In genomic region chr4:62641230-62641589, GRCm38 (mm10) we compare ENCODE assay signal across 10 mouse cellular contexts.
DNase-seq lines count a peak whose midpoint lies in the region; ATAC-seq and TF ChIP-seq lines count a peak whose summit lies in the region.
"Had no signal": no experiment of that assay in that cellular context is flagged by ENCODE, and none has a peak within 500 bp of the region (broad histone marks: within the 10 kb centered on the region; RNA-seq: fewer than 3 reads in every experiment).

No protein-coding gene starts in this region.

- peak; percentile 43 for DNase-seq in kidney, adult 2 months
- DNase-seq in kidney, adult 18-20 months, result no peak
- DNase-seq in embryonic facial prominence, embryonic 10.5 days (ENCODE audit: low spot score), result peak; percentile 34
- DNase-seq in ovary, postnatal 36 days (ENCODE audit: low spot score), result no peak
- no peak for DNase-seq in natural killer cell, adult 2 months (ENCODE audit: low spot score in 2 of 2)

- H3K36me3 ChIP-seq in kidney, adult 2 months (ENCODE audit: control insufficient read depth, insufficient read depth, low read length), result no peaks in the 10 kb centered on the region
- H3K36me3 ChIP-seq in embryonic facial prominence, embryonic 10.5 days (replicated peaks), result no peaks in the 10 kb centered on the region
- peaks cover 29% of the 10 kb centered on the region for H3K36me3 ChIP-seq in heart, embryonic 14.5 days (ENCODE audit: control insufficient read depth, insufficient read depth, low read length)
- H3K36me3 ChIP-seq in liver, embryonic 12.5 days, result no peaks in the 10 kb centered on the region

- no peaks in the 10 kb centered on the region for H3K27me3 ChIP-seq in kidney, adult 2 months (replicated peaks; ENCODE audit: control insufficient read depth, insufficient read depth, low read length)
- peaks cover 8% of the 10 kb centered on the region; the same call in 1 of the 2 replicates for H3K27me3 ChIP-seq in embryonic facial prominence, embryonic 10.5 days (replicated peaks; ENCODE audit: low read depth, poor library complexity, severe bottlenecking)
- H3K27me3 ChIP-seq in heart, embryonic 14.5 days (ENCODE audit: control insufficient read depth, insufficient read depth, low read length), result peaks cover 21% of the 10 kb centered on the region; the same call in 1 of the 2 replicates
- no peaks in the 10 kb centered on the region for H3K27me3 ChIP-seq in liver, embryonic 12.5 days (replicated peaks)

- H3K4me2 ChIP-seq in heart, embryonic 14.5 days (ENCODE audit: low read length), result no peak overlapping the region
- peak overlapping the region; percentile 12; the same call in 1 of the 2 replicates for H3K4me2 ChIP-seq in liver, embryonic 12.5 days
- H3K4me2 ChIP-seq: midbrain, embryonic 12.5 days had no signal

- peak overlapping the region; percentile 41; the same call in 1 of the 2 replicates for H3K9ac ChIP-seq in heart, embryonic 14.5 days (ENCODE audit: low read length)
- no peak overlapping the region for H3K9ac ChIP-seq in liver, embryonic 12.5 days
- H3K9ac ChIP-seq: midbrain, embryonic 12.5 days had no signal

- ATAC-seq in heart, embryonic 14.5 days (ENCODE audit: insufficient number of reproducible peaks, insufficient read depth, low FRiP score, low read depth), result peak; percentile 27; the same call in 1 of the 2 replicates
- ATAC-seq in liver, embryonic 12.5 days, result no peak
- ATAC-seq in cerebellum, adult (ENCODE audit: insufficient number of reproducible peaks, low FRiP score, low TSS enrichment), result no peak
- ATAC-seq: activated CD4-positive, CD25-positive, alpha-beta regulatory T cell, adult 4 months had no signal

- 61% methylated on average over 11 of the region's 11 CpGs for WGBS in kidney, adult 2 months
- 36% methylated on average over 11 of the region's 11 CpGs for WGBS in embryonic facial prominence, embryonic 10.5 days
- 26% methylated on average over 11 of the region's 11 CpGs for WGBS in heart, embryonic 14.5 days
- WGBS in liver, embryonic 12.5 days (ENCODE audit: insufficient replicate concordance), result 7% methylated on average over 11 of the region's 11 CpGs

- no peaks in the 10 kb centered on the region for H3K9me3 ChIP-seq in embryonic facial prominence, embryonic 10.5 days
- no peaks in the 10 kb centered on the region for H3K9me3 ChIP-seq in heart, embryonic 14.5 days (ENCODE audit: control insufficient read depth, low read length)
- no peaks in the 10 kb centered on the region for H3K9me3 ChIP-seq in liver, embryonic 12.5 days (replicated peaks)
- H3K9me3 ChIP-seq: midbrain, embryonic 12.5 days had no signal

- H3K27ac ChIP-seq in kidney, adult 2 months (ENCODE audit: insufficient read depth, low read depth, low read length), result peak overlapping the region; percentile 13; the same call in 1 of the 2 replicates
- H3K27ac ChIP-seq in embryonic facial prominence, embryonic 10.5 days (replicated peaks), result peak overlapping the region; percentile 30
- H3K27ac ChIP-seq in heart, embryonic 14.5 days (replicated peaks in 1 of 2; ENCODE audit: control insufficient read depth in 1 of 2, insufficient read depth in 1 of 2, low read depth in 2 of 2, low read length in 2 of 2), result peak overlapping the region; percentile 71 to 86
- no peak overlapping the region for H3K27ac ChIP-seq in liver, embryonic 12.5 days
- H3K27ac ChIP-seq: midbrain, embryonic 12.5 days had no signal

- TF ChIP-seq POLR2A in kidney, adult 2 months (IDR thresholded peaks at IDR 0.05; ENCODE audit: low read depth, low read length), result no peak

- no peak overlapping the region for H3K4me3 ChIP-seq in kidney, adult 2 months (ENCODE audit: insufficient read depth, low read depth, low read length)
- no peak overlapping the region for H3K4me3 ChIP-seq in embryonic facial prominence, embryonic 10.5 days
- H3K4me3 ChIP-seq in heart, embryonic 14.5 days (ENCODE audit: control insufficient read depth in 1 of 2, insufficient read depth in 1 of 2, low read depth in 1 of 2, low read length in 2 of 2), result no peak overlapping the region
- no peak overlapping the region for H3K4me3 ChIP-seq in liver, embryonic 12.5 days
- H3K4me3 ChIP-seq: midbrain, embryonic 12.5 days had no signal

- no peak for TF ChIP-seq CTCF in kidney, adult 2 months (conservative IDR thresholded peaks at IDR 0.05; ENCODE audit: insufficient read depth, insufficient read length, low read depth, low read length)

- peaks cover 6% of the 10 kb centered on the region; the same call in 1 of the 2 replicates for H3K4me1 ChIP-seq in kidney, adult 2 months (ENCODE audit: control insufficient read depth, insufficient read depth, low read length)
- H3K4me1 ChIP-seq in embryonic facial prominence, embryonic 10.5 days, result peaks cover 55% of the 10 kb centered on the region
- peaks cover 36 to 47% of the 10 kb centered on the region in 2 experiments for H3K4me1 ChIP-seq in heart, embryonic 14.5 days (ENCODE audit: control insufficient read depth in 2 of 2, insufficient read depth in 2 of 2, low read length in 2 of 2)
- peaks cover 19% of the 10 kb centered on the region for H3K4me1 ChIP-seq in liver, embryonic 12.5 days

Comparison
In these comparisons a context has a peak if more than half of its experiments do, and no peak if none do; other contexts are left out.
1. DNase-seq: peak in kidney, adult 2 months (single experiment) and embryonic facial prominence, embryonic 10.5 days (single experiment); none in kidney, adult 18-20 months (single experiment), ovary, postnatal 36 days (single experiment) and natural killer cell, adult 2 months (0 of 2).